Mouse (Mus musculus) olfactory bulb, adult 2 months (tissue): Measurements from ENCODE around the gene Ift140.

Experiments
- CTCF ChIP-seq: fragments of 200-500 bp; IDR thresholded peaks from 2 replicates; pipeline ENCODE4 v1.5.1; 2012; ENCODE audit warnings: low read depth, mild to moderate bottlenecking, low read length, moderate library complexity; ENCODE audit not compliant: insufficient read depth
- POLR2A ChIP-seq: fragments of 200-500 bp; IDR thresholded peaks from 2 replicates; pipeline ENCODE4 v1.6.1; 2012; ENCODE audit warnings: mild to moderate bottlenecking, low read depth, low read length, moderate library complexity; ENCODE audit not compliant: insufficient read depth

DNA sequence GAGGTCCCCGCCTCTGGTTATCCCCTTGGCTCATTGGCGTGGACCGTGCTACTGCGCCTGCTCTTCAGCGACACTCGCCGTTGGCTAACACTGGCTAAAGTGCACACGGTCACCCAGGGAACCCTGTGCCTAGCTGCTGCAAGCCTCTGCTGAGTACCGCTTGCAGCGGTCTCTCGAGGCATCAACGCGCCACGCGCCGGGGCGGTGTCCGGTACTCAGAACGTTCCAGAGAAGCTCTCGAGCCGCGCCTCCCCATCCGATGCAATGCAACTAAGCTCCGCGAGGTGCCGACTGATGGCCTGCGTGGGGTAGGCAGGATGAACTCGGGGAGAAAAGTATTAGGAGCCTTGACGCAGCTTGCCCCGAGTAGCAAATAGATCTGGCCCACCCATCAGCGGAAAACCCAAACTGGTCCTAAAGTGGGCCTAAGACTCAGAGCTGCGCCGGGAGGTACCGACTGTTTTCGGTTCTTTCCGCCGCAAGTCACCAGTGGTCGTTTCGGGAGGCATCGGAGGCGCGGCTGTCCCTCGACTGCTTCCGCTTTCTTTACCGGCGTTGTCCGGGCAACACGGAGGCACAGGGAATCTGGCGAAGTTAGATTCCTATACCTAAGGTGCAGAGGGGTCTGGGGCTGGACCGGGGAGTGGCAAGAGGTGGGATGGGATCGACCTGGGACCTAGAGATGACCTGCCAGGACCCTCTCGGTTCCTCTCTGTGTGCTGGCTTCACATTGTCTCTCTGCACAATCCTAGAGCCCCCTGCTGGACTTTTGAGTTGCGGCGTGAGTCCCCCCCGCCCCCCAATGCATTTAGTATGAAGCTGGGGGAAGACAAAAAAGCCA, 627 bp downstream of the Ift140 start:
- TF ChIP-seq CTCF, result no peak
- TF ChIP-seq POLR2A, result no peak
